Mouse (Mus musculus) hindbrain, embryonic 13.5 days (tissue): ENCODE data around the gene Rnf149. TPM values are rescaled to one million over a fixed set of nuclear protein-coding genes. Genes with fewer than 3 reads are reported as not detected.

Experiments
- ATAC-seq: fragments of 200-750 bp; cut with Nextera tagmentation; 2 replicates; pipeline ENCODE4 v1.8.0; 2017; ENCODE audit warnings: moderate TSS enrichment; ENCODE audit not compliant: low FRiP score
- H3K27ac ChIP-seq: fragments of 300-500 bp; sonication (generic); 2 replicates; pipeline ENCODE4 v1.5.1; 2015; ENCODE audit warnings: inconsistent platforms, mild to moderate bottlenecking, moderate library complexity
- H3K27me3 ChIP-seq: fragments of 300-500 bp; sonication (generic); 2 replicates; pipeline ENCODE4 v1.6.1; 2015; ENCODE audit warnings: mild to moderate bottlenecking, inconsistent platforms
- H3K36me3 ChIP-seq: fragments of 300-500 bp; sonication (generic); 2 replicates; pipeline ENCODE4 v1.6.1; 2015; ENCODE audit warnings: mild to moderate bottlenecking, inconsistent platforms
- H3K4me1 ChIP-seq: fragments of 300-500 bp; sonication (generic); replicated peaks from 2 replicates; pipeline ENCODE4 v1.6.1; 2015; ENCODE audit warnings: inconsistent platforms
- H3K4me2 ChIP-seq: fragments of 300-500 bp; sonication (generic); 2 replicates; pipeline ENCODE4 v1.6.1; 2015; ENCODE audit warnings: inconsistent platforms, mild to moderate bottlenecking, moderate library complexity
- H3K4me3 ChIP-seq: fragments of 300-500 bp; sonication (generic); 2 replicates; pipeline ENCODE4 v1.5.1; 2015; ENCODE audit warnings: mild to moderate bottlenecking, inconsistent platforms
- H3K9ac ChIP-seq: fragments of 300-500 bp; sonication (generic); 2 replicates; pipeline ENCODE4 v1.6.1; 2015; ENCODE audit warnings: mild to moderate bottlenecking, inconsistent platforms
- H3K9me3 ChIP-seq: fragments of 300-500 bp; sonication (generic); 2 replicates; pipeline ENCODE4 v1.6.1; 2016; ENCODE audit warnings: inconsistent platforms
- WGBS: fragments of 180-500 bp; shearing (Covaris S2); methylation state at CpG from one replicate; pipeline ENCODE4 v1.1.7; 2015; 5-methylcytosine and 5-hydroxymethylcytosine counted together
- polyA plus RNA-seq: library from polyadenylated mRNA; unstranded; fragments of >200 nt; fragmentation: Nextera tagmentation; extraction: Ambion mirVana; gene quantifications from 2 replicates; pipeline ENCODE4 v1.2.1, GENCODE M21; 2015

Rnf149 gene
- polyA plus RNA-seq, 1 experiment from 2014 or later = 27.7 TPM

DNA sequence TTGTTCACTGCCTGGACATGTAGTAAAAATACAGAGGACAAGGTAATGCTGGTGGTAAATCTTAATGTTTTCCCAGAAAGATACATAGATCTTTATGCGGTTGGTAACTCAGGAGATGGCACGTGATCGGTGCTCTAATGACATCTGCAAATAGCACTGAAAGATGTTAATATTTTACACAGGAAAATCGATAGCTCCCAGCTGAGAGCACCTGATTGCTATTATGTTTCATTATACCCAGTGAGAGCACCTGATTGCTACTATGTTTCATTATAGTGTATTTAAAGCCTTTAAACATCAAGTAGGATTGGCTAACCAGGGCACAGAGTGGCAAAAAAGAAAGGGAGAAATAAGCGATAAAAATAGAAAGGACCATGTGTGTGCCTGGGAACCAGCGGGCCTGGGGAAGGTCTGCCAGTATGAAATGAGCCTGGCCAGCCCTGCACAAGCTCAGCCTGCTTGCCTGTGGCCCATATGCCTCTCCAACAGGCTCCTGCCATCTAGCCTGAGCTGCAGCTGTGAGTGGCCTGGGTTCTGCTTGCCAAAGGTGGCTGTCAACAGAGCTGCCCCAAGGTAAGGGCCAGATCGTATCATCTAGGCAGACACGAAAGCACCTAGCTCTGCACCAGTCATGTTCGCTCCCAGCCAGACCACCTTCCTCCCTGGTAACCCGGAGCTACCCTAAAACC lies 61.8 kb downstream of the Rnf149 start:
- Histone ChIP-seq H3K27ac (no peak overlapping the region), H3K27me3 (no peaks in the 10 kb centered on the region), H3K9me3 (no peaks in the 10 kb centered on the region), H3K4me1 (0 out of 2 replicates have a peak, but pooled peaks cover 7% of the 10 kb centered on the region), H3K4me2 (no peak overlapping the region), H3K9ac (0 out of 2 replicates have a peak overlapping the region, but pooled peaks have one; percentile 1), H3K36me3 (no peaks in the 10 kb centered on the region), H3K4me3 (no peak overlapping the region)
- no peak for ATAC-seq
- 87% methylated on average over 10 of the region's 10 CpGs for WGBS

DNA sequence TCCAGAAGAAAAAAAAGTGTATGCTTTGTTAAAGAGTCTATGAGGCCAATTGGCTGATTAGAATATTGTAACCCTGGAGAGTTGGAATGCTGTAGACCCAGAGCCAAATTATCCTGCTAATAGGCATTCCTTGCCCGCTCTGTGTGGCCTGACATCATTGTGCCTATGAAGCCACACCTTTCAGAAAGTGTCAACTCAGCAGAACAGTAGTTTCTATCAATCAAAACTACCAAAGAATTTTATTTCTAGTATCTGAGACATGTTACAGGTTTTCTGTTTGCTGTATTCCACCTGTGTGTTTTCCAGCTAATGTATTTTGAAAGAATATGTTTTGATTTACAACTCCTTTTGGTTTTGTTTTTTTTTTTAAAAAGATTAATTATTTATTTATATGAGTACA lies 65.0 kb downstream of the Rnf149 start:
- no peak overlapping the region for H3K4me2 ChIP-seq
- no peak overlapping the region for H3K4me3 ChIP-seq
- no peaks in the 10 kb centered on the region for H3K36me3 ChIP-seq
- H3K27me3 ChIP-seq = no peaks in the 10 kb centered on the region
- no peak overlapping the region for H3K27ac ChIP-seq
- 72% methylated on average over 1 of the region's 1 CpGs for WGBS
- 0 out of 2 replicates have a peak, but pooled peaks cover 7% of the 10 kb centered on the region for H3K4me1 ChIP-seq
- H3K9me3 ChIP-seq = no peaks in the 10 kb centered on the region
- ATAC-seq = no peak
- H3K9ac ChIP-seq = no peak overlapping the region

DNA sequence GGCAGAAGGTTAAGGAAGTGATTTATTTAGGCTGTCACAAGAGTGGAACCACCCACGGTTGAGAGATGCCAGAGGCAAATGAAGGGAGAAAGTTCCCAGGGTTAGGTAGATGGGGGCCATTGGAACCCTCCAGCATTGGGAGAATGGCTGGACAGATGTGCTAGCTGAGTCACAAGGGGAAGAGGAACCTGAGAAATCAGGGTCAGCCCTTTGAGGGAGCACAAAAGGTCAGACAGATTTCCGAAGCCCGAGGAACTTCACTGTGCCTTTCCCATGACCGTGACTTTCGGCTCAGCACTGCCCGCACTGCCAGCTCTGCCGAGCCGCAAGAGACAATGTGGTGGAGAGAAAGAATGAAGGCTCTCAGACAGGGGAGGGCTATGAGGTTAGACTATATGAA lies 65.4 kb downstream of the Rnf149 start:
- Histone ChIP-seq H3K9ac (no peak overlapping the region), H3K4me3 (no peak overlapping the region), H3K27ac (no peak overlapping the region), H3K9me3 (no peaks in the 10 kb centered on the region), H3K36me3 (no peaks in the 10 kb centered on the region), H3K4me2 (no peak overlapping the region), H3K4me1 (0 out of 2 replicates have a peak, but pooled peaks cover 7% of the 10 kb centered on the region), H3K27me3 (no peaks in the 10 kb centered on the region)
- ATAC-seq = no peak
- 83% methylated on average over 8 of the region's 8 CpGs for WGBS

DNA sequence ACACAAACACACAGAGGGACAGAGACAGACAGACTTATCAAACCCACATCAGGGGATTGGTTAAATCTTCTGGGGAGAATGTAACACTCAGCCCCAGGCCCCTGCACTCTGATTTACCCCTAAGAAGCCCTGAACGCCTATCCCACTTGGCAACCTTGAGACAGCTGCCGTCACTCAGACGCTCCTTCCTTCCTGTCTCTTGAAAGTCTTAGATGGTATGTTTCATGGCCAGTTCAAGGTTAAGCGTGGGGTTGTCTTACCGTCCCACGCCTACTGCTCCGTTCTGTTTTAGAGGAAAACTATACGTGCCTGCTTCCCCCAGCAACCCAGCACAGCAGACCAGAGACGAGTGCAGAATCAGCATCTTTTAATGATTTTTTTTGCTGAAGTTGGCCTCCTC lies 71.6 kb downstream of the Rnf149 start:
- Histone ChIP-seq H3K9me3 (no peaks in the 10 kb centered on the region), H3K9ac (no peak overlapping the region; the same call in 1 of the 2 replicates), H3K4me1 (no peaks in the 10 kb centered on the region), H3K27ac (no peak overlapping the region), H3K36me3 (no peaks in the 10 kb centered on the region), H3K4me3 (no peak overlapping the region), H3K27me3 (no peaks in the 10 kb centered on the region), H3K4me2 (no peak overlapping the region)
- ATAC-seq = no peak
- WGBS = 82% methylated on average over 9 of the region's 9 CpGs

DNA sequence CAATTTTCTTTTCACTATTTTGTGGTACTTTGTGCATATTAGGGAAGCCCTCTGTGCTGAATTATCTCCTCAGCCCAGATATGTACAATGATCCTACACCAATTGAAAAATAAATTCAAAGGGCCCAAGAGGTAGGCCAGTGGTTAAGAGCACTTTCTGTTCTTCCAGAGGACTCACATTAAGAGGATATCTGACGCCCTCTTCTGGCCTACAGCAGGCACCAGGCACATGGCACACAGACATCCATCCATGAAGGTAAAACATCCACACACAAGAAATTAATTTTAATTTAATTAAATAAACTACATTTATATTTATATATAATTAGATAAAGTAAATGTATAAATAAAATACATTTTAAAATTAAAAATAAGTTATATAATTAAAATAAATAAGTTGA lies 72.9 kb downstream of the Rnf149 start:
- no peaks in the 10 kb centered on the region for H3K9me3 ChIP-seq
- H3K27ac ChIP-seq = no peak overlapping the region
- no peaks in the 10 kb centered on the region for H3K36me3 ChIP-seq
- no peaks in the 10 kb centered on the region for H3K27me3 ChIP-seq
- no peak overlapping the region for H3K4me2 ChIP-seq
- ATAC-seq = no peak
- no peak overlapping the region for H3K9ac ChIP-seq
- WGBS = 13% methylated on average over 1 of the region's 1 CpGs
- no peak overlapping the region for H3K4me3 ChIP-seq
- no peaks in the 10 kb centered on the region for H3K4me1 ChIP-seq

DNA sequence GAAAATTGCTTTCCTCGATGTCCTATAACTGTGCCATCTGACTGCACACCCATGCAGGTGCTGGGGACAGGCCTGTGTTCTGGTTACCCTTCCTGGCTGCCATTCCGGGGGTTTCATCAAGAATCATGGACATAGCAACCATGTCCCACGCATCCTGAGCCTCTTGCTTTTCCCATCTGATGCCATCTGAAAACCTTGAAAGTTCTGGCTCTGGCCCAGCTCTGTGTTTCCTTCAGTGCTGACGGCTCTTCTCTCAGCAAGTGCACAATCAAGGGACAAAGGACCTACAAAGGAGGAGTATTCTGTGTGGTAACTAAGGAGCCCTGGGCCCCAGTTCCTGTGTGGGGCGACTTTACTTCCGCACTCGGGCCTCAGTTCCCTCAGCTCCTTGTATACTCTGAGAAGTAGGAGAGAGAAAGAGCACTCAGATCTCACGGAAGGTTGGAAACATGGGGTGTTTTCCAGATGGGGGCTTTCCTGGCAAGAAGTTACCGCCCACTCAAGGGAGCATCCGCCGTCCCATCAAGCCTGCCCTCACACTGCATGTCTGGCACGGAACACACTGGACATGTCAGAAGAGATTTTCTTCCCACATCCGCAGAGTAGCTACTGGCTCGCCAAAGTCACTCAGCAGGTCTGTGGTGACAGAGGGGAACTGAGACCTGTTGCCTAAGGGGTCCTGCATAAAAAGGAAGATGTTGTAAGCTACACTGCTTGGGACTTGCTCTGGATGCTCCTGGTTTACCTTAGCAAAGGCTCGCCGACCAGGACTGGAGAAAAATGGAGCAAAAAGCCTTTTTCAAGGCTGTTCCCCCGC lies 74.2 kb downstream of the Rnf149 start:
- Histone ChIP-seq H3K4me1 (no peaks in the 10 kb centered on the region), H3K9ac (no peak overlapping the region), H3K36me3 (no peaks in the 10 kb centered on the region), H3K4me3 (no peak overlapping the region), H3K27ac (no peak overlapping the region), H3K4me2 (no peak overlapping the region), H3K9me3 (no peaks in the 10 kb centered on the region), H3K27me3 (no peaks in the 10 kb centered on the region)
- ATAC-seq = no peak
- WGBS = 85% methylated on average over 17 of the region's 17 CpGs

Other genes with a start within 250 kb of the Rnf149 start
- gene Rpl31, start 209.6 kb downstream of the Rnf149 start, polyA plus RNA-seq = 394 and 397 TPM in 2 replicates
- gene Tbc1d8, start 98.7 kb downstream of the Rnf149 start, polyA plus RNA-seq = 8.2 and 8.5 TPM in 2 replicates
- gene Cnot11, start 42.4 kb downstream of the Rnf149 start, polyA plus RNA-seq = 13.8 and 15.7 TPM in 2 replicates
- 4.6 and 4.8 TPM in 2 replicates for gene Creg2, start 74.1 kb upstream of the Rnf149 start, polyA plus RNA-seq
- gene Rfx8, start 143.6 kb upstream of the Rnf149 start, polyA plus RNA-seq = 0.26 and 0.49 TPM in 2 replicates
- not detected in 2 replicates for gene Gm3646, start 227.9 kb upstream of the Rnf149 start, polyA plus RNA-seq